Mouse (Mus musculus) cerebellum, adult 2 months (tissue): Measurements from ENCODE around the gene Galnt9.

Experiments used
- CTCF ChIP-seq: fragments of 200-500 bp; IDR thresholded peaks from 2 replicates; pipeline ENCODE4 v1.5.1; 2011; ENCODE audit warnings: low read depth, mild to moderate bottlenecking, control low read depth, low read length, moderate library complexity, borderline replicate concordance; ENCODE audit not compliant: insufficient read depth
- POLR2A ChIP-seq: fragments of 200-500 bp; IDR thresholded peaks from 2 replicates; pipeline ENCODE4 v1.6.1; 2011; ENCODE audit warnings: low read length, control low read depth, borderline replicate concordance; ENCODE audit not compliant: insufficient read depth

GRCm38 (mm10) chr5:110582647-110583538, 38.7 kb downstream of the Galnt9 start:
- TF ChIP-seq CTCF (no peak), POLR2A (no peak)
